Mouse (Mus musculus): ENCODE results near the gene Riox1.
"Not testable (repeated sequence)": the region's sequence is repeated elsewhere in the genome, so short reads cannot be mapped to it uniquely, and the experiment has no call there.

The Riox1 gene

DNA sequence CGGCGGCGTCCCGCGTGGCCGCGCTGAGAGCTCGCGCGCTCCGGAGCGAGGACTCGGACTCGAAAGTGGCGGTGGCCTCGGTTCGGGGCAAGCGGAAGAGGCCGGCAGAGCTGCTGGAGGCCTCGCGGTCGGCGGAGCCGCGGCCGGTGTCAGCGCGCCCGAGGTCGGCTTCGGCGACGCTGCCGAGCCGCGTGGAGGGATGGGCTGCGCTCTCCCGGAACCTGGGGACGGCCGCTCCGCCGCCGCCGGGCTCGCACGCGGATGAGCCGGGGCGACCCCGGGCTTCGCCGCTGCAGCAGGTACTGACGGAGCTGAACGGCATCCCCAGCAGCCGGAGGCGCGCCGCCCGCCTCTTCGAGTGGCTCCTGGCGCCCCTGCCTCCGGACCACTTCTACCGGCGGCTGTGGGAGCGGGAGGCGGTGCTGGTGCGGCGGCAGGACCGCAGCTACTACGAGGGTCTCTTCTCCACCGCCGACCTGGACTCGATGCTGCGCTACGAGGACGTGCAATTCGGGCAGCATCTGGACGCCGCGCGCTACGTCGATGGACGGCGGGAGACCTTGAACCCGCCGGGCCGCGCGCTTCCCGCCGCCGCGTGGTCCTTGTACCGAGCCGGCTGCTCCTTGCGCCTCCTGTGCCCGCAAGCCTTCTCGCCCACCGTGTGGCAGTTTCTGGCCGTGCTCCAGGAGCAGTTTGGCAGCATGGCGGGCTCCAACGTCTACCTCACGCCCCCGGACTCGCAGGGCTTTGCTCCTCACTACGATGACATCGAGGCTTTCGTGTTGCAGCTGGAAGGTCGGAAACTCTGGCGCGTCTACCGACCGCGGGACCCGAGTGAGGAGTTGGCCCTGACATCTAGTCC lies 663 bp downstream of the Riox1 start:
- DNase-seq = no peak

DNA sequence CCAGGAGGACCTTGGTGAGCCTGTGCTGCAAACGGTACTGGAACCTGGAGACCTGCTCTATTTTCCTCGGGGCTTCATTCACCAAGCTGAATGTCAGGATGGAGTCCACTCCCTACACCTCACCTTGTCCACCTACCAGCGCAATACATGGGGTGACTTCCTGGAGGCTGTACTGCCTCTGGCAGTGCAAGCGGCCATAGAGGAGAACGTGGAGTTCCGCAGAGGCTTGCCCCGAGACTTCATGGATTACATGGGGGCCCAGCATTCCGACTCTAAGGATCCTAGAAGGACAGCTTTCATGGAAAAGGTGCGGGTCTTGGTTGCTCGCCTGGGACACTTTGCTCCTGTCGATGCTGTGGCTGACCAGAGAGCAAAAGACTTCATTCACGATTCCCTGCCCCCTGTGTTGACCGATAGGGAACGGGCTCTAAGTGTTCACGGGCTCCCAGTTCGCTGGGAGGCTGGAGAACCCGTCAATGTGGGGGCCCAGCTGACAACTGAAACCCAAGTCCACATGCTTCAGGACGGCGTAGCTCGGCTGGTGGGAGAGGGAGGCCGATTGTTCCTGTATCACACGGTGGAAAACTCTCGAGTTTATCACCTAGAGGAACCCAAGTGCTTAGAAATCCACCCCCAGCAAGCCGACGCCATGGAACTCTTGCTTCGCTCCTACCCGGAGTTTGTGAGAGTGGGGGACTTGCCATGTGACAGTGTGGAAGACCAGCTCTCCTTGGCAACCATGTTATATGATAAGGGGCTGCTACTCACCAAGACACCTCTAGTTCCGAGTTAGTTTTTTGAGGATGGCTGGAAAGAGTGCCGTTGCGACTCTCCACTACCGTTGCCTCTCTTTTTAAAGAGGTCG lies 1.5 kb downstream of the Riox1 start:
- DNase-seq = no peak

DNA sequence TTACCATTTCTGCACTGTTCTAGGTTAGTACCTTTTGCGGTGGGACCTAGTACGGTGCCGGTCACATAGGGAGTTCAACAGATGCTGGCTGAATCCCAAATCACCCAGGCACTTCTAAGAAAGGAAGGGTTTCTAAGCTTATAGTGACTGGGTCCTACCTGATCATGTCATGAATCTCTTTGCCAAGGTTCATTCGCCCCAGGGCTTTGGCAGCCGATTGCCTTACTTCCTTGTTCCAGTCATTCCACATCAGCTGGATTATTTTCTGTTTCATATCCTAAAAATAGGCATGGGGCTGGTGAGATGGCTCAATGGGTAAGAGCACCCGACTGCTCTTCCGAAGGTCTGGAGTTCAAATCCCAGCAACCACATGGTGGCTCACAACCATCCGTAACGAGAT lies 7.9 kb downstream of the Riox1 start:
- DNase-seq = no peak

DNA sequence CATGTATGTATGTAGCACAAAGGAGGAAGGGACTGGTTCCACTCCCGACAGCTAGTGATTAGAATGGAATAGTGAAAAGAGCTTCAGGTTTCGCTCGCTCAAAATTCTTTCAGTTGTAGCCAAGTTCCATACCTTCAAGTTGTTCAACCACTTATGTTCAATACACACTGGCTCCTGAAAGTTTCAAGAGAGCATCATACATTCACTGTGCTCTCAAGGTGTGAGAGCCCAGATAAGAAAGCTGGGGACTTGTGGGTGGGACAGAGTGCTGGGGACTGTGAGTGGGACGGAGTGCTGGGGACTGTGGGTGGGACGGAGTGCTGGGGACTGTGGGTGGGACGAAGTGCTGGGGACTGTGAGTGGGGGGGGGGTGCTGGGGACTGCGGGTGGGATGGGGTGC lies 14.8 kb downstream of the Riox1 start:
- no peak for DNase-seq

DNA sequence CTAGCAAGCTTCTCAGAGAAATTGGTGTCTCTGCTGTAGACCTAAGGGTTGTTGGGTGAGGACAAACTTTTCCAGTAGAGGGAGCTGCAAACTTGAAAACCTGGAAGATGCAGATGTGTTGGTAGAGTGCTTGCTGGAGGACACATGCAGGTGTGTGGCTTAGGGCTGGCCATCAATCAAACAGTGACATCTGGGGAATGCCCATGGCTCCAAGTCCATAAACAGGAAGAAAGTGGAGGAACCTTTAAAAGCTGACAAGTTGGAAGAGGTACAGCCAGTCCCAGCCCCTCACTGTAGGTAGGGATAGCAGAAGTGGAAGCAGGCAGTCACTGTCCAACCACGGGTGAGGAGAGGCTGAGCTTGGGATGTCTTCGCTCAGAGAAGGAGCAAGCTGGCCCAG lies 21.7 kb downstream of the Riox1 start:
- peak; percentile 39 for DNase-seq

DNA sequence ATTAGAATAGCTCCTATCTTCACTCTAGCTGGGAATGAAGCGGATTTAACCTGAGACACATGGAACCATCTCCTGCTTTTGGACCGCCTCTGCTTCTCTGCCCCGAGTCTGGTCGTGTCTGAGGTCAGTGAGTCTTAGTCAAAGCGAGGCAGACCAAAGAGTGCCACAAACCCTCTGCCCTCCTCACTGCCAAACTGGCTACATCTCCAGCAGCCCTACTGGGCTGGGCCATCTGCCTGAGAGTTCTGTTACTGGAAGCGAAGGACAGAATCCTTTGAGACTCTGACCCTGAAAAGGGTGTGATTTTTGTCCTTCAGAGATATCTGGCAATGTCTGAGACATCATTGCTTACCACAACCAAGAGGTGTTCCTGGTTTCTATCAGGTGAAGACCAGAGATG lies 28.5 kb downstream of the Riox1 start:
- DNase-seq = no peak

DNA sequence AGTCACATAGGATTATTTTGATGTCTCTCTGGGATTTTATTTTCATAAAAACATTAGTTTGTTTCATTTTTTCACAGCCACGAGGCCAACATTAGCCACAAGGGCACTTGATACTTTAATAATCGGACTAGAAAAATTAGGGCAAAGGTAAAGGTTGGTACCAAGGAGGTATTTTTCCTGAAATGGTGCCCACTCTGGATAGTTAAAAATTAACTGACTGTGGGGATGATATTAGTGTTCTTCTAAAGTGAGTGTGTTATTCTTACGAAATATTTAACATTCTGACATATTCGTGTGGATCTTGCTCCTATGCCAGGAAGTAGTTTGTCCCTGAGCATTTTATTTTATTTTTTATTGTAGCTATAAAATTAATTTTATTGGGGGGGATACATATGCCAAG lies 31.2 kb downstream of the Riox1 start:
- DNase-seq = no peak

DNA sequence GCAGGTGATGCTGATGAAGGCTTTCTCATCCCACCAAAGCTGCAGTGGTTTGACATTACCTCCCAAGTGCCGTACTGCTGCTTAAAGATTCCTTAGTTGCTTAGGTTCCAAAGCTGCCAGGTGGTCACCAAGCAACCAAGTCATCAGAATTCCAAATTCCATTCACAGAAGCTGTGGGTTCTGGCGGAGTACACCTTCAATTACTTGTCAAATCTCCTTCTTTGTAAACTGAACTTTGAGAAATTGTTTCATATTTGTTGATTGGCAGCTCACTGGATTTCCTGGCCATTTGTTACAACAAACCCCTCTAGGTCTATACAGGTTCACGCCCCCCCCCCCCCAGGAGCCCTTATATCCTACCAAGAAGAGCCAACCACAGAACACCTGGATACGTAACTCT lies 34.3 kb downstream of the Riox1 start, which contains the start of gene Heatr4:
Heatr4 (minus strand) TSS at position 101 of the 400 bp plus-strand sequence.
- DNase-seq = no peak

DNA sequence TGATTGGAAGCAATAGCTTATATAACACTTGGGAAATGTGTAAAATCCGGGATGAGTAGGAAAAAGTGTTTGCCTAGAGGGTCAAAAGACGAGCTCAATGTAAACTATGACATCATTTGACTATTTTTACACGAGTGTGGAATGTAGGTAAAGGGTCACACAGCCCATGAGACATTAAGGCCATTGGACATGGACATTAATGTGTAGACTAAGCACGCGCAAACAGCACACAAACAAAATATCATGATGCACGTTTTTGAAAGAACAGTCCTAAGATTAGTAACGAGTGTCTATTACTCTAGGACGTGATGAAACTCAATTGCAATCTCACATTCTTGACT lies 36.8 kb downstream of the Riox1 start:
- no peak for DNase-seq

DNA sequence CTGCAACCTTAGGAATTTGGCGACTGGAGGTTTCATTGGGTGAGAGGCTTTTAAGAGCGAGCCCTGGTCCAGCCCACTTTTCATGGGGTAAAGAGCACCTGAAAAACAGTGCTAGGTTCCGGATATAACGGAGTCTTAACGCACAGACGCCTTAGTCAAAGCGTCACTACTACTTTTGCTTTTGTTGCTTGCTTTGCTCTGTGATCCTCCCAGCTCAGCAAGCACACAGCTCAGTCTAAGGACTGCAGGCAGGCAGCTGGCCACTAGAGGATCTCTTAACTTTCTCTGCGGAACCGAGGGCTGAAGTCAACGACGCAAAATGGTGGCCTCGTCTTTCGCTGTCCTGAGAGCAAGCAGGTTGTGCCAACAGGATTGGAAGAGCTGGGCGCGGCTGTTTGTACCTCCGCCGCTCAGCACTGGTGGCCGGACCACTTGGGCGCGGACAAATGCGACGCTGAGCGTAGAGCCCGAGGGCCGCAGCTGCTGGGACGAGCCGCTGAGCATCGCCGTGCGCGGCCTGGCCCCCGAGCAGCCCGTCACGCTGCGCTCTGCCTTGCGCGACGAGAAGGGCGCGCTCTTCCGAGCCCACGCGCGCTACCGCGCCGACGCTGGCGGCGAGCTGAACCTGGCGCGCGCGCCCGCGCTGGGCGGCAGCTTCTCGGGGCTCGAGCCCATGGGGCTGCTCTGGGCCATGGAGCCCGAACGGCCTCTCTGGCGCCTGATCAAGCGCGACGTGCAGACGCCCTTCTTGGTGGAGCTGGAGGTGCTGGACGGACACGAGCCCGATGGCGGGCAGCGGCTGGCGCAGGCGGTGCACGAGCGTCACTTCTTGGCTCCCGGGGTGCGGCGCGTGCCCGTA lies 37.4 kb downstream of the Riox1 start, which contains the start of gene Acot2:
Acot2 (plus strand) TSS at position 279 of the 859 bp plus-strand sequence.
- DNase-seq = peak; percentile 84

DNA sequence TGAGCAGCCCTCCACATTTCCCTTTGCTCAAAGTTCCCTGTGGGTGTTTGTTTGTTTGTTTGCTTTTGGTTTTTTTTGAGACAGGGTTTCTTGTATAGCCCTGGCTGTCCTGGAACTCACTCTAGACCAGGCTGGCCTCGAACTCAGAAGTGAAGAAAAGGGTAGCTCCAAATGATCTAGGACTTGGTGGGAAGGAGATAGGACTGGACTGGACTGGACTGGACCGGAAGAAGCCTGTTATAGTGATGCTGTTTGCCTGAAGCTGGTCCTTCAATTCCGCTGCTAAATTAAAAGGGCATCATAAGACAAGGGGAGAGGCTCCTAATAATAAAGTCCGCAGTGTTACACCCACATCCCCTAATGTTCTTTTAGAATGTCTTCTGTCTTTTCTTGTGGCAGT lies 38.1 kb downstream of the Riox1 start:
- no peak for DNase-seq

DNA sequence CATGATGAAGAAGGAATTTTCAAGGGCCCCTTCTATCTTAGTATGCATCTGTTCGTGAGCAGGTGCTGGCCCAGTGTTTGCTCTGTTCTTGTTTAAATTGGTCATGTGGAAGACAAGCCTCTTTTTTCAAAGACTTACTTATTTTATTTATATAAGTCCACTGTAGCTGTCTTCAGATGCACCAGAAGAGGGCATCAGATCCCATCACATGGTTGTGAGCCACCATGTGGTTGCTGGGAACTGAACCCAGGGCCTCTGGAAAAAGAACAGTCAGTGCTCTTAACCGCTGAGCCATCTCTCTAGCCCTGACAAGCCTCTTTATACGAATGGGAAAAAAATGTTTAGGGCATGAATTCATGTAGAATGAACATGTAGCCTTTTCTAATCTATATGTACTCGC lies 39.0 kb downstream of the Riox1 start:
- DNase-seq = no peak

DNA sequence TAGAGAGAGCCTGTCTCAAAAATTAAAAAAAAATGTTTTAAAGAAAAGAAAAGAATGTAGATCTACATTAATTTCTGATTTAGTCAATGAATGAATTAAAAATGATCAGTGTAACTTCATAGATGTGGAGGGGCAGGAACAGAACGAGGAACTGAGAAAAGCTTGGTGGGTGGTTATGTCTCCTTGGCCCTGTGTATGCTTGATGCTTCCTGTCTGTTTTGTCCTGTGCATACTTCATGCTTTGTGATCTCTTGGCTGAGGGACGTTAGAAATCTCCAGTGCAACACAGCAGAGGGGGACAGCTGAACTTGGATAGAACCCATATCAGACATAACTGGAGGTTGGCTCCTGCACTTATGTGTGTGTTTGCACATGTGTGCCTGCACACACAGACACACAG lies 46.8 kb downstream of the Riox1 start:
- no peak for DNase-seq

DNA sequence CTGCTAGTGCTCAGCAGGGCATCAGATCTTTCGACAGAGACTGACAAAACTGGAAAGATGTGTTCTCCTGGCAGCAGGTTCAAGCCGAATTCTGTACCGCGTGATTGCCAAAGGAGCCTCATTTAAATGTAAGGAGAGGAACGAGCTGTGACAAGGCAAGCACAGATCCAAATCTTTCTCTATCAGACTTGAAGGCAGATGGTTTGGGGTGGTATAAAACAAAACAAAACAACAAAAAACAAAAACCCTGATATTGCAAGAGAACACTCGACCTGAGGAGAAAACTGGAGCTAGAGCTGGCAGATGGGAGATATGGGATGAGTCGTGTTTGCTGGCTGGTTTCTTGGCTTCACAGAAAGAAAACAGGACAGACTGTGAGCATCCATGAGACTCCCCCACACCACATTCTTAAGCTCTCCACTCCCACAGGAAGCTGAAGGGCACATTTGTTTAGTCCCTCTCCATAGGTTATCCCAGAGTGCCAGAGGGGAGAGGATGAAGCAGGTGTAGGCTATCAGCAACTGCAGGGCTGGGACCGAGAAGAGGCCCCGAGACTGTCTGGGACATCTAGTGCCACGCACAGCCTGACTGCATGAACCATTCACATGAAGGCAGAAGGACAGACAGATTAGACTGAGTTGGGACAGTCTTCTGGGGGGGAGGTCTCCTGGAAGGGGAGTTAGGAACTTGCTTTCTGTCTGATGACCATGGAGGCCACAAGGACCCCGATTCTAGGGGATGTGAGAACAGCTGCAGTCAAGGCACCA lies 48.1 kb downstream of the Riox1 start:
- DNase-seq = peak; percentile 37

DNA sequence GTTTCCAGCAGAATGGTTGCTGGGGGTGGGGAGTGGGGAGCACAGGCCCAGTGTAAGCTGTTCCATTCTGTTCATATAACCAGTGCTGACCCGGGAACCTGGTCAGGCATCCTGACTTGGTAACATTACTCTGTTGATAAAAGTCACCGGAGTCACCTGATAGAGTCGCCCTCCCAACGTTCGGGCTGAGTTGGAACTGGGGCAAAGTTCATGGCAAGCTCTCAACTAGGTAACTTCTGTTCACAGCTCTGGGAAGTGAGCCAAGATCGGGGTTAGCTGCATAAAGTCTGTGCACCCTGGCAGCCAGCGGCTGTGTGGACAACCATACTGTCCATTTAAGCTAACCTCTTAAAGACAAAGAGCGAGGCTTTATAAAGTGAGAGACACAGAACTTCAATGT lies 48.8 kb downstream of the Riox1 start:
- DNase-seq = not testable (repeated sequence)

DNA sequence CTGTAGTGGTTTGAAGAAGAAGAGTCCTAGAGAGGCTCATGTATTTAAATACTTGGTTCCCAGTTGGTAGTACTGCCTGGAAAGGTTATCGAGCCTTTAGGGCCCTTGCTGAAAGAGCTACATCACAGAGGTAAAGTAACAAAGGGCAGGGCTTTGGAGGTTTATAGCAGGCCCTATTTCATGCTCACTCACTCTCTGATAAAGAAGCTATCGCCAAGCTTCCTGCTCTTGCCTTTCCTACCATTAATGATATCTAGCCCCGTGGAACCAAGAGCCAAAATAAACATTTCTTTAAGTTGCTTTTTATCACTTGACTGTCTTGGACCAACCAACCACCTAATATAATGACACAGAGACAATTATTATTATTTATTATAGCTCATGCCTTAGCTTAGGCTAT lies 50.0 kb downstream of the Riox1 start:
- DNase-seq = no peak

Data from layer of hippocampus, adult 9-11 months (tissue).